Mouse (Mus musculus) layer of hippocampus, adult 18-20 months (tissue): ENCODE data around the gene Ttll9. TPM values are rescaled to one million over a fixed set of nuclear protein-coding genes. Genes with fewer than 3 reads are reported as not detected.

ENCODE experiments used
- DNase-seq, 2 experiments: peaks; one replicate each; pipeline ENCODE4 v3.0.0; 2022; ENCODE audit warnings: low spot score in 2 of 2
- long read RNA-seq: library from polyadenylated mRNA; stranded (forward); transcript quantifications from one replicate; pipeline ENCODE4 v2.0.0, GENCODE M21; 2021
- total RNA-seq, 2 experiments: library from RNA; stranded (reverse); gene quantifications; 2 replicates each; pipeline ENCODE4 v1.2.3; 2021

Ttll9 gene
- total RNA-seq: 1 to 10 TPM in 1 of 2 experiments, under 1 TPM in 1; 0.94 to 1.3 TPM
- long read RNA-seq, partial matches to known transcripts: 0 of 1 reads
- long read RNA-seq, other reads (novel, unspliced or antisense): 0 of 1 reads

DNA sequence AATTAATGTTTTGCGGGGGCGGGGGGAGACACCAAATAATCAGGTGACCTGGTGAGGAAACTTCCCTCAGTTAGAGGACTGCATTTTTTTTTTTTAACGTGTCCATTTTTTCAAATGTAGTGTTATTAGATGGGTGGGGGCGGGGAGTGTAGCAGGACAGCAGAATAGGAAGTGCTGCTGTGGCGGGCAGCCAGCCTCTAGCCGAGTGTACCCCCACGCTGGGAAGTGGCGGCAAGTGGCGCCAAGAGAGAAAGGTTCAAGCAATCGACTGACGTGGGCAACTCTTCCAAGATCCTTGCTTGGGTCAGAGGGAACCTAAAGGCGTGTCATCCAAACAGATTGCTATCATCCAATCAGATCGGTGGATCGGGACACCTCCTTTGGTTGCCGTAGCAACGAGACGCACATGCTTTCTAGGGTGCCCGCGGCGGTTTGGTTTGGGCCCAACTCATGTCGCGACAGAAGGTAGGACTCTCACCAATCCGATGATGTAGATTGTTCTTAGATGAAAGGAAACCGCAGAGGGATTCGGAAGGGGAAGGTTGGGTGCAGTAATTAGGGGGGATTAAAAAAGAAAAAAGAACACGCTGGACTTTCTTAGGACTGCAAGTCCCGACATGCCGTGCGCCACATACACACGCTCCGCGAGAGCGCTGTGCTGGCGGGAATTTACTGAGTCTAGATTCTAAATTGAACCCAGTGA is at the start of gene Ttll9:
Gene Ttll9, plus strand, starts transcription at position 395 of the 703 bp plus-strand sequence.
- peak; percentile 83 to 92 for DNase-seq

DNA sequence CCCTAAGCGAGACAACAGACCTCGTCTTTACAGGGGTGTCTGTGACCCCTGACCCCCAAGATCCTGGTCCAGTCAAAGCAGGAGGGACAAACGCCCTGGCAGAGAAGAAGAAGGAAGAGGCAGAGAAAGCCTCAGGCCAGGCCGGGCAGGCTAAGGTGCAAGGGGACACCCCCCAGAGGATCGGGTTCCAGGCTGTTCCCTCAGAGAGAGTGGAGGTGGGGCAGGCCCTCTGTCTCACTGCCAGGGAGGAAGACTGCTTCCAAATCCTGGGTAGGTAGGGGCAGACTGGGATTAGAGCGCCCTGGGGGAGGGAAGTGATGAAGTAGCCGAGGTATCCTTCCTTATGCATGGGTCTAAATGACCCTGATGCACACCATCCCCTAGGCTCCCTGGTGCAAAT is 48.8 kb upstream of the Ttll9 start:
- no peak for DNase-seq

DNA sequence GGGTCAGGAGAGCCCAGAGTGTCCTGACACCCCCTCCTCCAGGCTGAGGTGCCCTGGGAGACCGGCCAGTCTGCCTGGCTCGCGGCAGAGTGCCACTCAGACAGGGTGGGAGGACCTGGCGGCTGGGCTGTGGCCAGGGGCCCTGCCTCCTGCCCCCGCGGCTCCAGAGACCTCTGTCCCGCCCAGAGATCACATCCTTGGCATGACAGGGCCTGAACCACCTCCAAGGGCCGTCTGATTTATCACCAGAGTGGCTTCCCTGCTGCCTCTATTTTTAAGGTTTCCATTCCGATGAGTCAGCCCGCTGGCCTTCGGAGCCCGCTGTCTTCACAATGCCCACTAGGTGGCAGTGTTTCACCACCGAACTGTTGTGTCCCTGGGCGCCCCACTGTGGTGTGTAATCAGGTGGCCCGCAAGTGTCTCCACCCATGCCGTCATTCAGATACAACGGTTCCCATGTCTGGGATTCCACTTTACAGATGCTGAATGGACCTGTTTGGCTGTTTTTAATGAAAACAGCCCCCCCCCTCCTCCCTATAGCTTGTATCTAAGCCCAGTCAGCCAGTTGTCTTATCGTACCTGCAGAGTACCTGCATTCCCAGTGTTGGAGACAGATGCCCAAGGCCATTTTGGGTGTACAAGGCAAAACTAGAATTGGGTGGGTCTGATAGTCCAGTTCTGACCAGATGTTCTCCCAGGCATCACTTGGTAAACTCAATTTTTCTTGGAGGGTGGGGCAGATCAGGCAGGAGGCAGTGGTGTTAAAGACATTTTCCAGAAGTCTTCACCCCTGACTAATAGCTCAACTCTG is 47.8 kb upstream of the Ttll9 start:
- DNase-seq: peak; percentile 79 to 92

DNA sequence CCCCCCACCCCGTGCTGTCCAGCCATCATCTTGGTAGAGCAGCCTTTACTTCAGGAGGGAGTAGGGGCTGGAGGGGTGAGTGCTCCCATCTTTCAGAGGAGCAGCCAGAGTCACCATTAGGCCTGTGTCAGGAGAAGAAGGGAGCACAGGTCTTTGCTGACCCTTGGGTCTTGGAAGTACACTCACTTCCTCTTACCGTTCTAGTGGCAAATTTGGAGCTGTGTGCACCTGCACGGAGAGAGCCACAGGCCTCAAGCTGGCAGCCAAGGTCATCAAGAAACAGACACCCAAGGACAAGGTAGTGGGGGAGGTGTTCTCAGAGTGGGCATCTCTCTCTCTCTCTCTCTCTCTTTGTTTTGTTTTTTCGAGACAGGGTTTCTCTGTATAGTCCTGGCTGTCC is 46.8 kb upstream of the Ttll9 start:
- DNase-seq: no peak

DNA sequence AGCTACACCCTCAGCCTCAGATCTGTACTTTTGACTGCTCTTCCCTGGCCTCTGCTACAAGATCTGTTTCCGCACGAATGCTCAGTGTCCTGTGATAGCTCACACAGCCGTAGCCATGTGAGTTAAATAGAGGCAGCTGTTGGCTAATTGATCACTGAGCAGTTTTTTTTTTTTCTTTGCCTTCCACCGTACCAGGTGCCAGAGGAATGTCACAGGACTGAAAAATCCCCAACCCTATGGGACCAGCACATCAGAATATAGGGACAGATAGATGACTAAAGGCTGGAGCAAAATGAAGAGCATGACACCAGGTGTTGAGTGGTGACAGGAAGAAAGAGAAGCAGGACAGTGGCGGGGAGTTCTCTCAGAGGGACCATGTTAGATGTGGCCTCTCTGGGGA is 46.2 kb upstream of the Ttll9 start:
- DNase-seq: no peak

DNA sequence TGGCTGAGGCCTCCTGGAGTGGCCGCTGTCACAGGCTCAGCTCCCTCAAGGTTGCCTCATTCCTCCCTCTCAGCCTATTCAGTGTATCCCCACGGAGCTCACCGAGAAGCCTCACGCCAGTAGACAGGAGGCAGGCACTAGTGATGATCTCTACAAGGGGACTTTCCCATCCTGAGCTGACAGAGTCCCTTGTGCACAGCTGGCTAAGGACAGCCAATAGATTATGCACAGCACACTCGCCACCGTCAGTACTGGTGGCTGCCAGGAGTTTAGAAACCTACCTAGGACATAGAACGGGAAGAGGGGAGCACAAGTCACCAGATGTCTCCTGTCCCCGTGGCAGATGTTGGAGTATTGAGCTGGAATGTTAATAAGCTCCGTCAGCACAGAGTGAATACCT is 44.6 kb upstream of the Ttll9 start:
- no peak for DNase-seq

DNA sequence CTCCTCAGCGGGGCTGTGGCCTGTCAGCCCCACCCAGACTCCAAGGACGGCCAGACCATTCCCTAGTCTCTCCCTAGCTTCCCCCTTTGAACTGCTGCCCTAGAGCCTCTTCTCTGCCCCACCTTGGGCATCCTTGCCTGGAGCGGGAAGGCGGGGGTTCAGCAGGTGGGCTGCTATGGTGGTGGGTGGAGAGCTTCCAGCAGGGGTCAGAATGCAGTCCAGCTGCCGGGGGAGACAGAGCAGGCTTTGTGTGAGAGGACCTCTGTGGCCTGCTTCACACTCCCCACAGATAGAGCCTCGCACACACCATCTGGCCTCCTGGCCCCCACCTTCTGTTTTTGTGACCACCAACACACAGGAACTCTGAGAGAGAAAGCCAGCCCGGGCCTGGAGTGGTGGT is 39.9 kb upstream of the Ttll9 start:
- no peak for DNase-seq

DNA sequence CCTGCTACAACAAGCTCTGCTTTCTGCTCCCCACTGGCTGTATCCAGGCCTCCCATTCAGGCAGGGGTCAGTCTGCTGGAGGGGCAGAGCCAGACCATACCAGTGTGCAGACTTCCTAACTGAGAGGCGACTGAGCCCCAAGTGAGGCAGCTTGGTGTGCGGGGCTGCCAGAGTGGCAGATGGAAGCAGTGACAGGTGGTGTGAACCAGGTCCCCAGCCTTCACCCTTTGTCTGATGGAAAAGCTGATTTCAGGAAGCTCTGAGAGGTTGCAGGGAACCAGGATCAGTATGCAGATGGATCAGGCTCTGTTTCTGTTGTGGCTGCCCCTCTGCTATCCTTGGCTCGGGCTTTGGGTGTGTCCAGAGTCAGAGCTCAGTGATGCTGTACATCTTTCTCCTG is 38.7 kb upstream of the Ttll9 start:
- no peak for DNase-seq

DNA sequence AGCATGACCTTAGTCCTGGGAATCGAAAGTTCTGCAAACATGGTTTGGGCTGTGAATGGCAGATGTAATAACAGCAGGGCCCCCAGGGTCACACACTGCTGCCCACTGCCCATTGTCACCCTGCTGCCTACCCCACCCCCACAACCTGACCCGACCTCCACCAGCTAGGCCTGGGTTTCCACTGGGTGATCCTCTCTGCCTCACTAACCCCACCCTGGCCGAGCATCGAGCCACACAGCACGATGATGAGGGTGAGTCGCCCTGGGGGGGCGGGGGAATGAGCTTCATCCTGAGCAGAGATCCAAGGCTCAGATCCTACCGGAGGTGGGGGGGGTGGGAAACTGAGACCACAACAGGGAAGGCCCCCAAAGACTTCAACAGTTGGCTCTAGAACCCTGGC is 38.2 kb upstream of the Ttll9 start:
- DNase-seq: no peak

DNA sequence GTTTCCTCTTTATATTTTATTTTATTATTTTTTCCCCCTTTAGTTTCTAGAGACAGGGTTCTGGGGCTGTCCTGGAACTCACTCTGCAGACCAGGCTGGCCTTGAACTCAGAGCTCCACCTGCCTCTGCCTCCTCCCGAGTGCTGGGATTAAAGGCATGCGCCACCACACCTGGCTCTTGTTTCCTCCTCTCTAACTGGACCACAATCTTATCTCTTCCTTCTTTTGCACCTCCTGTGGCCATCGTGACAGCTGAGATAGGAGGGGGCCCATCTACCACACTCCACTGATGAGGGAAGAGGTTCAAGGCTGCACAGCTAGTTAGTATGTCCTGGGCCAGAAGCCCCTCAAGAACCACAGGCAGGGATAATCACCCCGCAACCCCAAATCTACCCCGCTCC is 37.7 kb upstream of the Ttll9 start:
- DNase-seq: no peak

DNA sequence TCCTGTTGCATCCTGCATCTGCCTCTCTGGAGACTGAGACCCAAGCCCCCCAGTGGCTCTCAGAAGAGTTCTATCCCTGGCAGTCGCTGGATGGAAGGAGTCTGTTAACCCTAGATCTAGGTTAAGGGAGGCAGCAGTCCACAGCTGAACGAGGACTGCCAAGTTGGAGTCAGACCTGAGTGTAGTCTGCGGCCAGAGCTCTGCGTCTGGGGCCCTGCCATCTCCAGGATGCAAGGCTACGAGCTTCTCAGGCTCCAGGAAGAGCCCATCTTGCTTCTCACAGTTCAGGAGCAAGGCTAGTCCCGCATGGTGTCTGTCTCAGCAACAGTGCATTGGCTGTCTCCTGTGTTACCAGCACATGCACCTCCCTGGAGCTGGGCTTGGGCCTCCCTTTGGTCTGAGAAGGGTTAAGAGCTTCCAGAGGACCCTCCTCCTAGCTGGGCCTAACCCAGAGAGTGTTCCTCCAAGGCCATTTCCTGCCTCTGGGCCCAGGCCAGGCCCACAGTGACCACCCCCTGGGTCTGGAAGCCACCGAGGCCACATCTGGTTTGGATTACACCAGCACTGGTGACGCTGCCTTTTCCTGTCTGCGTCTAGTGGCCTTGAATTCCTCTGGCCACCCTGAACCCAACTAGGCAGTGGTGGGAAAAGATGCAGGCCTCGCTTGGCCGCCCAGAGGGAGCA is 37.0 kb upstream of the Ttll9 start:
- no peak for DNase-seq

DNA sequence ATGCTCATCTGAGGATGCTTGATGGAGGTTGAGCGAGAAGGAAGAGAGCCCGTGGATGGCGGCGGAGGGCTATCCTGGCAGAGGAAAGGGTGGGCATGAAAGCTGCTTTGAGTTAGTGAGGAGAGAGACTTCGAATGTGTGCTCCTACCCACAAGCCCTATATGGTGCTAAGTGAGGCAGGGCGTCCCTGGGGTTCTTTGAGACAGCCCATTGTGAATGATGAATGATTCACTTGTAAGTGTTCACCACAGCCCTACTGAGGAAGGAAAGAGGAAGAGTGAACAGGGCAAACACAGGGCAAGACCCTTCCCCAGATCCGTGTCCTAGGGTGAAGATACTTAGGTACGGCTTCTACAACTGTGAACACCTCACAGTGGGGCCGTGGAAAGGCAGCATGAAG is 35.4 kb upstream of the Ttll9 start:
- no peak for DNase-seq

DNA sequence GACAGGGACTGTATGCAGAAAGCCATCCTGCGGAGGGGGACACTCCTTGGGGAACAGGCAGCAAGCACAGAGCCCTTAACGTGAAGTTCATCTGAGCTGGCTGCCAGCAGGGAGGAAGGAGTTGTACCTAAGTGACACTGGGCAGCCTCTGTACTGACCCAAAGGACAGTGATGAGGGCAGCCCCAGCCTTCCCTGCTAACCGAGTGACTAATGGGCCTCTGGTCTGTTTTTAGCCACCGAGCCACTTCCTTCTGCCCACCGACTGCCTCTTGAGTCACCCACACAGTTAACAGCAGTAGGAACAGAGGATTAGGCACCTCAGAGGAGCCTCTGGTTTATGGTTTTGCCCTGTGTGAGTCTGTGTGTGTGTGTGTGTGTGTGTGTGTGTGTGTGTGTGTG is 34.9 kb upstream of the Ttll9 start:
- no peak for DNase-seq

DNA sequence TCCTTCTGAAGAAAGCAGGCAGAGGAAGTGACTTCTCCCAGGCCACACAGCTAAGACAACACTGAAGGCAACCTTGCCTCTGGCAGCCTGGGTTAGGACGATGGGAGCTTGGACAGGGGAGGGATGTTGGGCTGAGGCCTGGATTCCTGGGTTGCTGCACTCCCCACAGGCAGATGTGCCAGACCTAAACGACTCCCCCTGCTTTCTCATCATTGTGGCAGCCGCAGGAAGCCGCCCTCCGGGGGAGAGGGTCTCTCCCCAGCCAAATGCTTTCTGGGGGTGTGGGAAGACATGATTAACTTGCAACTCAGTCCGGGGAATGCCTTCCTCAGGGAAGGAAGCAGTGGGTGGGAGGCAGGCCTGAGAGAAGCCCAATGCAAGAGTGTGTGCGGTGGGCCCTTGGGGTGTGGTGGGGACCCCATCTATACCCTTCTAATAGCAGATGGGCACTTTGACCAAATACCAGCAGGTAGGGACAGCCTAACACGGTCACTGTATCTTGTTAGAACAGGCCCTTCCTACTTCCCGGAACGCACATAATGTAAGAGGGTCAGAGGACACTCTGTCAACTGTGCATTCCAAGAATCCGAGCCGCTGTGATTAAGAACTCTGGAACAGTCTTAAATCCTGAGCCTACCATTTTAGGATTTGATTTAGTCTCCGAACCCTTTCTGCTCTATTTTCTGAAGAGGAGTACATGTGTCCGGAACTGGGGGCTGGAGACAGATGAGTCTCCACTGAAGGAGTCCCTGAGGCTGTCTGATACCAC is 33.9 kb upstream of the Ttll9 start:
- DNase-seq: no peak

DNA sequence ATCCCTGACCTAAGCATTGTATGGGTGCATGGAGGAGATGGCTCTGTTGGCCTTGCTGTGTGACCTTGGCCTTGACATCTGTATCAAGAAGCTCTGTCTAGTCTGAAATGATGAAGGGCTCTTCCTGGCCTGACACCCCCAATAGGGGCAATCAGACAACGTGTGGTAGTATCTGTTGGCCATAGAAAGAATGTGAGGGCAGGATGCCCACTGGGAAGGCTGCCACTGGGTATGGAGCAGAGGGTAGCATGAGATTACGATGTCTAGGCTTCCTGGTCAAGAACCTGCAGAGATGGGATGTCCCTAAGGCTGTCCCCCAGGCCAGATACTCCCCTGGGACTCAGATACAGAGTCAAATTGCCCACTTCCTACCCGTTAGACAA is 33.3 kb upstream of the Ttll9 start:
- no peak for DNase-seq

DNA sequence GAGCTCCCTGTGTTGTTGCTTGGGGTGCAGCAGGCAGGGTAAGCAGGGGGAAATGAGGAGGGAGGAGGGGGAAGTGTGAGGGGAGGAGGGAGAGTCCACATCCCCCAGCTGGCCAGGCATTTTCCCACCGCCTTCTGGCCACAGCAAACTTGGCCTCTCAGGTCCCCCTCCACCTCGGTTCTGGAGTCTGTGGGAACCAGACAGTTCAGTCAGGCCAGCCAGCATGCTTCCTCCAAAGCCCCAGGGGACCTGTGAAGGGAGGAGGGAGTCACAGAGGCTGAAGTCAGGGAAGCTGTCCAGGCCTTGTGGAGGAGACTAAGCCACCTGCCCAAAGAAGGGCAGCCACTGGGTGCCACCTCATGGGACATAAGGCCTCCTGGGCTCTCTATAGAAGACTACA is 32.0 kb upstream of the Ttll9 start:
- DNase-seq: no peak

DNA sequence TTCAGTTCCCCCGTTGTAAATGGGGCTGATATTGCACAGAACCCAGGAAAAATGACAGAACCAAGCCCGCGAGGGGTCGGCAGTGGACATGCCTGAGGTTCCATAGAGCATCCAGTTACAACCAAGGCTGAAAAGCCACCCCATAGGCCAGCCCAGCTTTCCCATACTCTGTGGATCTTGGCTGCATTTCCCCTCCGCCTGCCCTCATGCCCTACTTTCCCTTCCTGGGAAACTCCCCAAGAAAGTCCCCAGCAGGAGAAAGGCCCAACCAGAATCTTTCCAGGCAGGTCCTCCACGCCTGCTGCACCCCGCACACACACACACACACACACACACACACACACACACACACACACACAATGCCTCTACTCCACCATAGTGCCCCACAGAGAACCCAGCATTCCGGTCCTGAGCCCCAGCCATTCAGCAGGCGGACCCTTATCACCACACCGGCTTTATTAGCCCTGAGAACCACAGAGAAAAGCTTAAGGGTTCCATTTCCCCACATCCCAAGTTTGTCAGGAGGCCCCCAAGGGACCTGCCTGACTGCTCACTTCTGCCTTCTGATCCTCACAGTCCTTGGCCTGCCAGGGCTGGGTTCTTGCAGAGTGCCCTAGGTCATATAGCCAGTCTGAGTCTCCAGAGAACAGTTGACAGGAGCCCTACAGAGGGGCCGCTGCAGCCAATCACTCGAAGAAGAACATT is 30.7 kb upstream of the Ttll9 start:
- DNase-seq: no peak

DNA sequence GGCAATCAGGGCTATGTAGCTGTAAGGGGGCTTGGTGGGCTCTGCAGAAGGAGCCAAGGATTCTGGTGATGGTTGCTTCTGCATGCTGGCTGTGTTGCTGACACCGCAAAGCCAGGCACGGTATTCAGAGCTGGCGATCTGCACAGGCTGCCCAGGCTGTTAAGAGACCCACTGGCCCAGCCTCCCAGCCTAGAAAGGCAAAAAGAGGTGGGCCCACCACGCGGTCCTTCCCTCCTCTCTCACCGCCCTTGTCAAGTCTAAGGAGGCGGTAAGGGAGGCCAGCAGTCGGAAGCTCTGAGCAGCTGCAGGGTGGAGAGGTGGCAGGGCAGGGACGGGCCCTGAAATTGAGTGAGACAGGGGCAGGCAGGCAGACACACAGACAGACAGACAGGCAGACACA is 29.2 kb upstream of the Ttll9 start, which contains the start of gene Foxs1:
Gene Foxs1, minus strand, starts transcription at position 161 of the 400 bp plus-strand sequence.
- DNase-seq: no peak

DNA sequence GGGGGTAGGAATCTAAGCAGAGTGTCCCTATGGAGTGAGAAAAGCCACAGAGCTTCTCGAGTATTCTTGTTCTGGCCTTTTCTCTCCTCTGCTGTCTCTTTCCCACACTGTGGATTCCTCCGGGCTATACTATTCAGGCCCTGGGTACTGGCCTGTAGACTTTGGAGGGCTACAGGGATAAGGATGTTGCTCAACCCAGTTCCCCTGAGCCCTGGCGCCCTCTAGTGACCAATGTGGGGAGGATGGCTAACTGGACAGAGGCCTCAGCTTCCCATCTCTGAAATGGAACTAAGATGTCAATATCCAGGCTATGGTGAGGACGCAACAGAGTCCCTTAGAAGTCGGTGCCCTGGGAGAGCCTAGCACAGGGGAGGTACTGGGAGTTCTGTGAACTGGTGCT is 28.7 kb upstream of the Ttll9 start:
- DNase-seq: no peak

DNA sequence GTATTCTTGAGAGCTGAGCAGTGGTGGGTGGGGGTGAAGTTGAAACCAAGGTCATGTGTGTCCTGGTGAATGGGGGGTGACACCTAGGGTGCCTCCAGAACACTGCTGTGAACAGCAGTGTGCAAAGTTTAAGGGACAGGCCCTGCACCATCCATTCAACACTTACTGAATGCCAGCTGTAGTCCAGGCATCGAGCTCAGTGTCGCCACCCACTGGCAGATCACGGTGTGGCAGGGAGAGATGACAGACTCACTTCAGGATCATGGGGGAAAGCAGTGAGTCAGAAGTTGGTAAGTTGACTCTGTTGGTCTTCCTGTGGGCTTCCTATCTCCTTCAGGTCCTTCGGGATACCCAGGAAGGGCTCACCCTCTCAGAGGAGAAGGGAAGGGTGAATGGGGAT is 22.4 kb upstream of the Ttll9 start:
- DNase-seq: peak; percentile 25 to 48

DNA sequence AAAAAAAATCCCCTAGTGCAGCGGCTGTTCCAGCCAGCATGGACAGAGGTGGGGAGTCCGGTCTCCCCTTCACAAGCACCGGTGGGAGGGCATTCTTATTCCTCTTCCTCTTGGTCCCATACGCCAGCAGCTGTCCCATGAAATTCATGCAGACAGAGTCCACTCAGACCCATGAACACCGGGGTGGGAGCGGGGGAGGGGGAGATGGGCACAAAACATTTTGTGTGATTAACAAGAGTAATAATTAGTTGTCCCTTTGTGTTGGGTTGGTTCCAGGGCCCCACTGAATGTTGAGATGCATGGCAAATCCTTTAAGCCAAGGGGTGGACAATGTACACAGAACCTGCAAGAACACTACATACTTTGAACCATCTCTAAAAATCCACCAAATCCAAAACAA is 21.2 kb upstream of the Ttll9 start:
- DNase-seq: no peak
